Mouse (Mus musculus): ENCODE results near the gene Tmem97. TPM values are rescaled to one million over a fixed set of nuclear protein-coding genes. Genes with fewer than 3 reads are reported as not detected.
"Not testable (repeated sequence)": the region's sequence is repeated elsewhere in the genome, so short reads cannot be mapped to it uniquely, and the experiment has no call there.

The Tmem97 gene
- polyA plus RNA-seq, 1 experiment from 2014 or later = 75.5 TPM

GRCm38 (mm10) chr11:78540358-78540757 lies 10.2 kb downstream of the Tmem97 start:
- no peaks in the 10 kb centered on the region for H3K9me3 ChIP-seq (ENCODE audit: control insufficient read depth, low read length)
- H3K27me3 ChIP-seq (ENCODE audit: control insufficient read depth, insufficient read depth, low read length) = no peaks in the 10 kb centered on the region
- peaks cover 9% of the 10 kb centered on the region for H3K4me1 ChIP-seq (ENCODE audit: control insufficient read depth, insufficient read depth, low read length)
- no peak overlapping the region for H3K4me3 ChIP-seq (ENCODE audit: low read depth, low read length)
- peaks cover 11% of the 10 kb centered on the region; the same call in 1 of the 2 replicates for H3K36me3 ChIP-seq (ENCODE audit: control insufficient read depth, insufficient read depth, low read length)
- H3K4me2 ChIP-seq = no peak overlapping the region
- WGBS = 92% methylated on average over 3 of the region's 3 CpGs
- ATAC-seq (ENCODE audit: low FRiP score) (no peak), DNase-seq (ENCODE audit: low spot score, missing footprints) (no peak)
- no peak overlapping the region for H3K9ac ChIP-seq (ENCODE audit: low read length)
- no peak overlapping the region for H3K27ac ChIP-seq (ENCODE audit: low read depth, low read length)

GRCm38 (mm10) chr11:78536690-78537084 lies 13.9 kb downstream of the Tmem97 start:
- Histone ChIP-seq H3K9me3 (ENCODE audit: control insufficient read depth, low read length) (no peaks in the 10 kb centered on the region), H3K9ac (ENCODE audit: low read length) (peak overlapping the region; percentile 80), H3K27ac (ENCODE audit: low read depth, low read length) (peak overlapping the region; percentile 59), H3K4me1 (ENCODE audit: control insufficient read depth, insufficient read depth, low read length) (peaks cover 17% of the 10 kb centered on the region), H3K4me2 (peak overlapping the region; percentile 92), H3K27me3 (ENCODE audit: control insufficient read depth, insufficient read depth, low read length) (no peaks in the 10 kb centered on the region), H3K4me3 (ENCODE audit: low read depth, low read length) (peak overlapping the region; percentile 82), H3K36me3 (ENCODE audit: control insufficient read depth, insufficient read depth, low read length) (peaks cover 5% of the 10 kb centered on the region; the same call in 1 of the 2 replicates)
- no peak for DNase-seq (ENCODE audit: low spot score, missing footprints)
- 5% methylated on average over 14 of the region's 14 CpGs for WGBS
- peak; percentile 4 for ATAC-seq (ENCODE audit: low FRiP score)

DNA sequence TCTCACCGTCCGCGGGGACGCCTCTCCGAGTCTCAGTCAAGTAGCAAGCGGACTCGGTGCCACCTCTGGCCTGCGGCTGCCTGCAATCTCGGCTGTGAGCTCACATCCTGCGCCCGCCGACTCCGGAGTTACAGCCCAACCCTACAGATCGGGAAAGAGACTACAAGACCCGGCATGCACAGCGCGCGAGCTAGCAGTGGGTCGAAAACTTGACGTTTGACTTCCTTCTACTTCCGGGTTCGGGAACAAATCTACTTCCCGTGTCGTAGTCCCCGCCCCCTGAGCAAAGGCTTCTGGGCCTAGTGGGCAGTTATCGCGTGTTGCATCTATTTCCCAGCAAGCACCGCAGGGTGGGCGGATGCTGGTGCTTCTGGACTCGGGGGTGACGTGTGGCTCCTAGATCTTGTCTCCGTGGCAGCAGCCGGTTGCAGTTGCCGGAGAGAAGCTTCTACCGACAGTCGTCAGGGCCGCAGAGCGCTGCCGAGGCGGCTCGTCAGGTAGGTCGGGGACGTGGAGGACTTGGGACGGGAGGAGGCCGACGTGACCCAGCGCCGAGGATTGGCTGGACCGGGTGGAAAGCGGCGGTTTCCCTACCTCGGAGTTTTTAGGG lies 14.4 kb downstream of the Tmem97 start, which contains the start of the genes Tnfaip1 and Ift20:
TSS of gene Tnfaip1 (minus strand) at position 253 of the 610 bp plus-strand sequence.
TSS of gene Ift20 (plus strand) at position 282 of the 610 bp plus-strand sequence.
- ATAC-seq (ENCODE audit: low FRiP score) (peak; percentile 98), DNase-seq (ENCODE audit: low spot score, missing footprints) (peak; percentile 99)
- Histone ChIP-seq H3K36me3 (ENCODE audit: control insufficient read depth, insufficient read depth, low read length) (peaks cover 5% of the 10 kb centered on the region; the same call in 1 of the 2 replicates), H3K4me2 (peak within 1 kb of the TSS; percentile 92), H3K27ac (ENCODE audit: low read depth, low read length) (peak within 1 kb of the TSS; percentile 74), H3K27me3 (ENCODE audit: control insufficient read depth, insufficient read depth, low read length) (no peaks in the 10 kb centered on the region), H3K4me1 (ENCODE audit: control insufficient read depth, insufficient read depth, low read length) (peaks cover 17% of the 10 kb centered on the region), H3K4me3 (ENCODE audit: low read depth, low read length) (peak within 1 kb of the TSS; percentile 82), H3K9ac (ENCODE audit: low read length) (peak within 1 kb of the TSS; percentile 83), H3K9me3 (ENCODE audit: control insufficient read depth, low read length) (no peaks in the 10 kb centered on the region)
- under 1% methylated on average over 52 of the region's 52 CpGs for WGBS

- ATAC-seq (ENCODE audit: low FRiP score) (peak; percentile 23), DNase-seq (ENCODE audit: low spot score, missing footprints) (peak; percentile 89)
- Histone ChIP-seq H3K4me3 (ENCODE audit: low read depth, low read length) (peak overlapping the region; percentile 82), H3K4me2 (peak overlapping the region; percentile 81), H3K9me3 (ENCODE audit: control insufficient read depth, low read length) (no peaks in the 10 kb centered on the region), H3K9ac (ENCODE audit: low read length) (peak overlapping the region; percentile 83), H3K4me1 (ENCODE audit: control insufficient read depth, insufficient read depth, low read length) (peaks cover 17% of the 10 kb centered on the region), H3K36me3 (ENCODE audit: control insufficient read depth, insufficient read depth, low read length) (peaks cover 5% of the 10 kb centered on the region; the same call in 1 of the 2 replicates), H3K27me3 (ENCODE audit: control insufficient read depth, insufficient read depth, low read length) (no peaks in the 10 kb centered on the region), H3K27ac (ENCODE audit: low read depth, low read length) (peak overlapping the region; percentile 74)
- 1% methylated on average over 23 of the region's 23 CpGs for WGBS
Observed at GRCm38 (mm10) chr11:78535376-78536079, 15.0 kb downstream of the Tmem97 start.

DNA sequence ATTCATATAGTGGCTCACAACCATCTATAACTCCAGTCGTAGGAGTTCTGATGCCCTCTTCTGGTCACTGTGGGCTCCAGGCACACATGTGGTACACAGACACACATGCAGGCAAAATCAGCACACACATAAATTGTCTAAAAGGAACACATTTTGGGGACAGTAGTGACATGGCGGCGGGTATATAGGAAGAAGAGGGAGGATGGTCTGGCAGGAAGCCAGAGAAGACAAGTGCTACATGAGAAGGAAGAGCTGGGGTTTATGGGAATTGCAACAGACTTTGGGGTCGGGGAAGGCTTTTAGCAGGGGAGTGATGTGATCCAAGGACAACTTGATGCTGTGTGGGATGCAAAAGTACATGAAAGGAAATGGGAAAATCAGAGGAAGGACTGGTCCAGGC lies 16.1 kb downstream of the Tmem97 start:
- Histone ChIP-seq H3K4me2 (peak overlapping the region; percentile 81; the same call in 1 of the 2 replicates), H3K27me3 (ENCODE audit: control insufficient read depth, insufficient read depth, low read length) (no peaks in the 10 kb centered on the region), H3K4me3 (ENCODE audit: low read depth, low read length) (no peak overlapping the region), H3K36me3 (ENCODE audit: control insufficient read depth, insufficient read depth, low read length) (peaks cover 6% of the 10 kb centered on the region; the same call in 1 of the 2 replicates), H3K9me3 (ENCODE audit: control insufficient read depth, low read length) (no peaks in the 10 kb centered on the region), H3K9ac (ENCODE audit: low read length) (no peak overlapping the region), H3K27ac (ENCODE audit: low read depth, low read length) (no peak overlapping the region), H3K4me1 (ENCODE audit: control insufficient read depth, insufficient read depth, low read length) (peaks cover 17% of the 10 kb centered on the region)
- no peak for DNase-seq (ENCODE audit: low spot score, missing footprints)
- ATAC-seq (ENCODE audit: low FRiP score) = no peak
- 90% methylated on average over 4 of the region's 4 CpGs for WGBS

GRCm38 (mm10) chr11:78531515-78531914 lies 19.1 kb downstream of the Tmem97 start:
- not testable (repeated sequence) for H3K9ac ChIP-seq (ENCODE audit: low read length); DNase-seq (ENCODE audit: low spot score, missing footprints); H3K4me2 ChIP-seq; ATAC-seq (ENCODE audit: low FRiP score); H3K27me3 ChIP-seq (ENCODE audit: control insufficient read depth, insufficient read depth, low read length); H3K4me1 ChIP-seq (ENCODE audit: control insufficient read depth, insufficient read depth, low read length); H3K27ac ChIP-seq (ENCODE audit: low read depth, low read length); H3K4me3 ChIP-seq (ENCODE audit: low read depth, low read length); H3K9me3 ChIP-seq (ENCODE audit: control insufficient read depth, low read length)
- 89% methylated on average over 10 of the region's 10 CpGs for WGBS
- H3K36me3 ChIP-seq (ENCODE audit: control insufficient read depth, insufficient read depth, low read length) = peaks cover 16% of the 10 kb centered on the region

GRCm38 (mm10) chr11:78531046-78531445 lies 19.5 kb downstream of the Tmem97 start:
- no peak for DNase-seq (ENCODE audit: low spot score, missing footprints)

GRCm38 (mm10) chr11:78530001-78530400 lies 20.6 kb downstream of the Tmem97 start:
- Histone ChIP-seq H3K27ac (ENCODE audit: low read depth, low read length) (no peak overlapping the region), H3K9me3 (ENCODE audit: control insufficient read depth, low read length) (no peaks in the 10 kb centered on the region), H3K9ac (ENCODE audit: low read length) (no peak overlapping the region), H3K4me2 (no peak overlapping the region), H3K36me3 (ENCODE audit: control insufficient read depth, insufficient read depth, low read length) (peaks cover 26% of the 10 kb centered on the region), H3K27me3 (ENCODE audit: control insufficient read depth, insufficient read depth, low read length) (no peaks in the 10 kb centered on the region), H3K4me1 (ENCODE audit: control insufficient read depth, insufficient read depth, low read length) (peaks cover 5% of the 10 kb centered on the region), H3K4me3 (ENCODE audit: low read depth, low read length) (no peak overlapping the region)
- DNase-seq (ENCODE audit: low spot score, missing footprints) (no peak), ATAC-seq (ENCODE audit: low FRiP score) (no peak)
- WGBS = 94% methylated on average over 12 of the region's 12 CpGs

More at GRCm38 (mm10) chr11:78531046-78531445, 19.5 kb downstream of the Tmem97 start:
- Histone ChIP-seq H3K27me3 (ENCODE audit: control insufficient read depth, insufficient read depth, low read length) (no peaks in the 10 kb centered on the region), H3K9ac (ENCODE audit: low read length) (no peak overlapping the region), H3K27ac (ENCODE audit: low read depth, low read length) (no peak overlapping the region), H3K4me2 (no peak overlapping the region), H3K4me1 (ENCODE audit: control insufficient read depth, insufficient read depth, low read length) (peaks cover 9% of the 10 kb centered on the region), H3K9me3 (ENCODE audit: control insufficient read depth, low read length) (no peaks in the 10 kb centered on the region), H3K4me3 (ENCODE audit: low read depth, low read length) (no peak overlapping the region), H3K36me3 (ENCODE audit: control insufficient read depth, insufficient read depth, low read length) (peaks cover 19% of the 10 kb centered on the region)
- WGBS = 86% methylated on average over 6 of the region's 6 CpGs
- no peak for ATAC-seq (ENCODE audit: low FRiP score)

- H3K27me3 ChIP-seq (ENCODE audit: control insufficient read depth, insufficient read depth, low read length) = no peaks in the 10 kb centered on the region
- DNase-seq (ENCODE audit: low spot score, missing footprints) (no peak), ATAC-seq (ENCODE audit: low FRiP score) (no peak)
- no peak overlapping the region for H3K4me2 ChIP-seq
- WGBS = 81% methylated on average over 9 of the region's 9 CpGs
- H3K4me1 ChIP-seq (ENCODE audit: control insufficient read depth, insufficient read depth, low read length) = no peaks in the 10 kb centered on the region
- no peak overlapping the region for H3K9ac ChIP-seq (ENCODE audit: low read length)
- H3K9me3 ChIP-seq (ENCODE audit: control insufficient read depth, low read length) = no peaks in the 10 kb centered on the region
- H3K27ac ChIP-seq (ENCODE audit: low read depth, low read length) = no peak overlapping the region
- H3K36me3 ChIP-seq (ENCODE audit: control insufficient read depth, insufficient read depth, low read length) = peaks cover 29% of the 10 kb centered on the region
- H3K4me3 ChIP-seq (ENCODE audit: low read depth, low read length) = no peak overlapping the region
Observed at GRCm38 (mm10) chr11:78528714-78529113, 21.9 kb downstream of the Tmem97 start.
